Mouse (Mus musculus): ENCODE results near the gene Anxa6.

Gene Anxa6

GRCm38 (mm10) chr11:55031211-55031990, 1.8 kb downstream of the Anxa6 start:
- no peak for DNase-seq (ENCODE audit: low spot score)

GRCm38 (mm10) chr11:55028509-55028908, 4.7 kb downstream of the Anxa6 start:
- DNase-seq (ENCODE audit: low spot score): no peak

GRCm38 (mm10) chr11:55027204-55027855, 5.9 kb downstream of the Anxa6 start:
- DNase-seq (ENCODE audit: low spot score): no peak

- no peak for DNase-seq (ENCODE audit: low spot score)
Measured at GRCm38 (mm10) chr11:55025896-55026295, 7.3 kb downstream of the Anxa6 start.

- DNase-seq (ENCODE audit: low spot score): no peak
Measured at GRCm38 (mm10) chr11:55023583-55023982, 9.7 kb downstream of the Anxa6 start.

- DNase-seq (ENCODE audit: low spot score): peak; percentile 78
Measured at GRCm38 (mm10) chr11:55023049-55023564, 10.1 kb downstream of the Anxa6 start.

- DNase-seq (ENCODE audit: low spot score): peak; percentile 9
Measured at GRCm38 (mm10) chr11:55022508-55022907, 10.7 kb downstream of the Anxa6 start.

- DNase-seq (ENCODE audit: low spot score): no peak
Measured at GRCm38 (mm10) chr11:55021859-55022258, 11.4 kb downstream of the Anxa6 start.

- DNase-seq (ENCODE audit: low spot score): no peak
Measured at GRCm38 (mm10) chr11:55021458-55021857, 11.8 kb downstream of the Anxa6 start.

- no peak for DNase-seq (ENCODE audit: low spot score)
Measured at GRCm38 (mm10) chr11:55019711-55020110, 13.5 kb downstream of the Anxa6 start.

- no peak for DNase-seq (ENCODE audit: low spot score)
Measured at GRCm38 (mm10) chr11:55018034-55018433, 15.2 kb downstream of the Anxa6 start.

GRCm38 (mm10) chr11:55017201-55017600, 16.0 kb downstream of the Anxa6 start:
- DNase-seq (ENCODE audit: low spot score): no peak

GRCm38 (mm10) chr11:55016758-55017157, 16.5 kb downstream of the Anxa6 start:
- DNase-seq (ENCODE audit: low spot score): no peak

- DNase-seq (ENCODE audit: low spot score): peak; percentile 75
Measured at GRCm38 (mm10) chr11:55015831-55016241, 17.4 kb downstream of the Anxa6 start.

- DNase-seq (ENCODE audit: low spot score): peak; percentile 50
Measured at GRCm38 (mm10) chr11:55015264-55015663, 18.0 kb downstream of the Anxa6 start.

GRCm38 (mm10) chr11:55013802-55014201, 19.4 kb downstream of the Anxa6 start:
- no peak for DNase-seq (ENCODE audit: low spot score)

GRCm38 (mm10) chr11:55012551-55013521, 20.4 kb downstream of the Anxa6 start:
- peak; percentile 29 for DNase-seq (ENCODE audit: low spot score)

- DNase-seq (ENCODE audit: low spot score): no peak
Measured at GRCm38 (mm10) chr11:55011440-55011839, 21.8 kb downstream of the Anxa6 start.

- DNase-seq (ENCODE audit: low spot score): no peak
Measured at GRCm38 (mm10) chr11:55008230-55008629, 25.0 kb downstream of the Anxa6 start.

- DNase-seq (ENCODE audit: low spot score): no peak
Measured at GRCm38 (mm10) chr11:55005684-55006083, 27.6 kb downstream of the Anxa6 start.

- no peak for DNase-seq (ENCODE audit: low spot score)
Measured at GRCm38 (mm10) chr11:55004970-55005502, 28.2 kb downstream of the Anxa6 start.

- no peak for DNase-seq (ENCODE audit: low spot score)
Measured at GRCm38 (mm10) chr11:54998708-54999107, 34.5 kb downstream of the Anxa6 start.
